Mouse (Mus musculus): Measurements from ENCODE around the gene Pzp. TPM values are rescaled to one million over a fixed set of nuclear protein-coding genes. Genes with fewer than 3 reads are reported as not detected.

Pzp gene
- total RNA-seq, 1 experiment = 2.5 TPM

- Histone ChIP-seq H3K36me3 (ENCODE audit: control insufficient read depth, insufficient read depth, low read length, poor library complexity, severe bottlenecking) (peaks cover 59% of the 10 kb centered on the region), H3K4me3 (ENCODE audit: insufficient read depth in 1 of 2, low read depth in 1 of 2, low read length in 2 of 2, poor library complexity in 1 of 2, severe bottlenecking in 1 of 2) (no peak overlapping the region), H3K9me3 (ENCODE audit: control insufficient read depth, insufficient read depth, low read depth, low read length) (no peaks in the 10 kb centered on the region), H3K4me1 (ENCODE audit: control insufficient read depth in 2 of 2, insufficient read depth in 2 of 2, low read length in 2 of 2, poor library complexity in 1 of 2) (peaks cover 15 to 29% of the 10 kb centered on the region in 2 experiments), H3K9ac (ENCODE audit: insufficient read depth, low read depth, low read length, poor library complexity, severe bottlenecking) (no peak overlapping the region), H3K27ac (ENCODE audit: insufficient read depth, low read depth, low read length, poor library complexity, severe bottlenecking) (no peak overlapping the region)
- no peak for TF ChIP-seq ZC3H11A (IDR thresholded peaks at IDR 0.05; ENCODE audit: borderline replicate concordance, low read depth, low read length)
- no peak for TF ChIP-seq HCFC1 (IDR thresholded peaks at IDR 0.05; ENCODE audit: borderline replicate concordance, insufficient read depth, low read length)
- TF ChIP-seq MAFK (IDR thresholded peaks at IDR 0.05; ENCODE audit: insufficient read depth, low read depth, low read length) = no peak
- no peak for TF ChIP-seq ZNF384 (IDR thresholded peaks at IDR 0.05; ENCODE audit: low read depth, low read length)
- no peak for TF ChIP-seq CHD2 (IDR thresholded peaks at IDR 0.05; ENCODE audit: low read depth, low read length)
- in situ Hi-C loops (cut with MboI; ENCODE audit: low sequenced_read_pairs in 2 of 2, unreplicated experiment in 2 of 2) = no loop called here
- DNase-seq (ENCODE audit: low read depth, low spot score) = no peak
These were observed 91.0 kb downstream of the Pzp start for GRCm38 (mm10) chr6:128435474-128435873.

Other genes with a start within 250 kb of the Pzp start
- 5.6 and 6.8 TPM in 2 replicates for gene Tead4, start 225.9 kb downstream of the Pzp start, total RNA-seq (2012; rRNA removed)
- 10.5 and 11.7 TPM in 2 replicates for gene Tulp3, start 170.9 kb downstream of the Pzp start, total RNA-seq (2012; rRNA removed)
- gene Rhno1, start 163.8 kb downstream of the Pzp start, total RNA-seq (2012; rRNA removed) = 31.1 and 31.9 TPM in 2 replicates
- gene Foxm1, start 163.8 kb downstream of the Pzp start, total RNA-seq (2012; rRNA removed) = 24.1 and 36.4 TPM in 2 replicates
- 0.16 TPM in 1 of 2 replicates, not detected in the other for gene Tex52, start 151.3 kb downstream of the Pzp start, total RNA-seq (2012; rRNA removed)
- not detected in 2 replicates for gene Gm44596, start 151.2 kb downstream of the Pzp start, total RNA-seq (2012; rRNA removed)
- gene Nrip2, start 127.4 kb downstream of the Pzp start, total RNA-seq (2012; rRNA removed) = 0.27 and 0.42 TPM in 2 replicates
- 33.4 and 38.3 TPM in 2 replicates for gene Itfg2, start 101.8 kb downstream of the Pzp start, total RNA-seq (2012; rRNA removed)
- gene Fkbp4, start 88.0 kb downstream of the Pzp start, total RNA-seq (2012; rRNA removed) = 396 and 408 TPM in 2 replicates
- not detected in 2 replicates for gene A2ml1, start 54.9 kb upstream of the Pzp start, total RNA-seq (2012; rRNA removed)
- gene Klrb1a, start 96.8 kb upstream of the Pzp start, total RNA-seq (2012; rRNA removed) = not detected in 2 replicates
- not detected in 2 replicates for gene Clec2h, start 135.7 kb upstream of the Pzp start, total RNA-seq (2012; rRNA removed)
- not detected in 2 replicates for gene Klrb1, start 196.3 kb upstream of the Pzp start, total RNA-seq (2012; rRNA removed)

All from ES-E14 (cell line).